Mouse (Mus musculus) liver, embryonic 12.5 days (tissue): ENCODE results near the gene Ncf4. TPM values are rescaled to one million over a fixed set of nuclear protein-coding genes. Genes with fewer than 3 reads are reported as not detected.
A peak's percentile ranks its signal among the peaks of the same experiment; 100 is the strongest.
"Not testable (repeated sequence)": the region's sequence is repeated elsewhere in the genome, so short reads cannot be mapped to it uniquely, and the experiment has no call there.

Experiments
- ATAC-seq: fragments of 200-750 bp; cut with Nextera tagmentation; 2 replicates; pipeline ENCODE4 v1.8.0; 2017; ENCODE audit warnings: moderate number of reproducible peaks, mild to moderate bottlenecking, moderate library complexity
- H3K27ac ChIP-seq: fragments of 300-500 bp; sonication (generic); 2 replicates; pipeline ENCODE4 v1.5.1; 2016; ENCODE audit warnings: mild to moderate bottlenecking
- H3K27me3 ChIP-seq: fragments of 300-500 bp; sonication (generic); replicated peaks from 2 replicates; pipeline ENCODE4 v1.6.1; 2016; ENCODE audit warnings: mild to moderate bottlenecking, moderate library complexity
- H3K36me3 ChIP-seq: fragments of 300-500 bp; sonication (generic); 2 replicates; pipeline ENCODE4 v1.6.1; 2016; ENCODE audit warnings: mild to moderate bottlenecking, moderate library complexity
- H3K4me1 ChIP-seq: fragments of 300-500 bp; sonication (generic); 2 replicates; pipeline ENCODE4 v1.6.1; 2016
- H3K4me2 ChIP-seq: fragments of 300-500 bp; sonication (generic); 2 replicates; pipeline ENCODE4 v1.6.1; 2016; ENCODE audit warnings: mild to moderate bottlenecking, moderate library complexity
- H3K4me3 ChIP-seq: fragments of 300-500 bp; sonication (generic); 2 replicates; pipeline ENCODE4 v1.5.1; 2016; ENCODE audit warnings: mild to moderate bottlenecking, moderate library complexity
- H3K9ac ChIP-seq: fragments of 300-500 bp; sonication (generic); 2 replicates; pipeline ENCODE4 v1.6.1; 2016; ENCODE audit warnings: mild to moderate bottlenecking, moderate library complexity
- H3K9me3 ChIP-seq: fragments of 300-500 bp; sonication (generic); replicated peaks from 2 replicates; pipeline ENCODE4 v1.6.1; 2016; ENCODE audit warnings: mild to moderate bottlenecking, moderate library complexity
- WGBS: fragments of 180-500 bp; shearing (Covaris S2); methylation state at CpG from one replicate; pipeline ENCODE4 v1.1.7; 2016; ENCODE audit not compliant: insufficient replicate concordance; 5-methylcytosine and 5-hydroxymethylcytosine counted together
- polyA plus RNA-seq: library from polyadenylated mRNA; unstranded; fragments of >200 nt; fragmentation: Nextera tagmentation; extraction: Ambion mirVana; gene quantifications from 2 replicates; pipeline ENCODE4 v1.2.1, GENCODE M21; 2016

Gene Ncf4
- polyA plus RNA-seq, 1 experiment from 2014 or later = 31.4 TPM

DNA sequence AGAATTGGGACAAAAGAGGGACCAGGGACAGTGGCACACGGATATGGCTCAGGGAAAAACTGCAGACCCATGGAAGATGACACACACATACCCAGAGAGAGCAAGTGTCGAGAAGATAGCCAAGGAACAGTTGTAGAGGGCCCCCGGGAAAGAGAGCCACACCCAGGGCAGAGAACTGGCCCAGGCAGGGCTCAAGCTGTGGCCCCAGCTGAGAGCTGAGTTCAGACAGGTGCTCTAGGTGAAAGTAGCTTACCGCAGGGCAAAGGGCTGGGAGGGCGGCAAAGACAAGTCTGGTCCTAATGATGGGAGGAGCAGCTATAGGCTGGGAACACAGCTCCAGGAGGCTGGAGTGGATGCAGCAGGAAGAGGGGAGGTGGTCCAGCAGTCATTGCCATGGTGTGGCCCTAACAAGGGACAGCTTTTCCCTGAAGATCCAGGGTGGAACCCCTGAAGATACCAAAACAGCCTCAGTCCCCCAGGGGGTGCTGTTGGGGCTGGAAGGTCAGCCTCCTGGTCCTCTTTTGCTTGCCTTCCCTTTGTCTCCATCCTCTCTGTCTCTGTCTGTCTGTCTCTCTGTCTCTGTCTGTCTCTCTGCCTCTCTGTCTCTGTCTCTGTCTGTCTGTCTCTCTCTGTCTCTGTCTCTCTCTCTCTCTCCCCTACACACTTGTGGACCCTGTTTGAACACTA is 9.6 kb upstream of the Ncf4 start:
- Histone ChIP-seq H3K27me3 (peaks cover 10% of the 10 kb centered on the region; the same call in 1 of the 2 replicates), H3K4me2 (no peak overlapping the region; the same call in 1 of the 2 replicates), H3K9ac (no peak overlapping the region), H3K9me3 (no peaks in the 10 kb centered on the region), H3K27ac (no peak overlapping the region), H3K4me1 (peaks cover 16% of the 10 kb centered on the region), H3K36me3 (no peaks in the 10 kb centered on the region), H3K4me3 (no peak overlapping the region)
- 63% methylated on average over 5 of the region's 5 CpGs for WGBS
- no peak for ATAC-seq

DNA sequence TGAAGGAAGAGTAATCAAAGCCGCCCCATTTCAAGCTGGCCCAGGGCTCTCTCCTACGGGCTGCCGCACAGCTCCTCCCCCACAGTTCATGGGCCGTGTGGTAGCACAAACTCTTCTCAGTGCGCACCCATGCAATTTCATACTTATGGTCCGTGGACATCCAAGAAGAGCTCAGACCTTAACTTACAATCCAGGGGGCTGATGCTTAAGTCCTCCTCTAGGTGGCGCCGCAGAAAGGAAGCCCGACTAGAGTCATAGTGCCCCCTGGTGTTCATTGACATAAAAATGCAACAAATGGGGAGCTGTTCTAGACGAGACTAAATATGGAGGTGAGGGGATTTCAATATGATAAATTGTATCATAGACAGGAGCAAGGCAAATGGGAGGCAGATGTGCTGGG is 5.1 kb upstream of the Ncf4 start:
- ATAC-seq = no peak
- Histone ChIP-seq H3K4me1 (peaks cover 7% of the 10 kb centered on the region), H3K36me3 (no peaks in the 10 kb centered on the region), H3K4me3 (no peak overlapping the region), H3K4me2 (no peak overlapping the region), H3K9me3 (no peaks in the 10 kb centered on the region), H3K9ac (no peak overlapping the region), H3K27me3 (peaks cover 16% of the 10 kb centered on the region; the same call in 1 of the 2 replicates), H3K27ac (no peak overlapping the region)
- WGBS = 19% methylated on average over 10 of the region's 10 CpGs

DNA sequence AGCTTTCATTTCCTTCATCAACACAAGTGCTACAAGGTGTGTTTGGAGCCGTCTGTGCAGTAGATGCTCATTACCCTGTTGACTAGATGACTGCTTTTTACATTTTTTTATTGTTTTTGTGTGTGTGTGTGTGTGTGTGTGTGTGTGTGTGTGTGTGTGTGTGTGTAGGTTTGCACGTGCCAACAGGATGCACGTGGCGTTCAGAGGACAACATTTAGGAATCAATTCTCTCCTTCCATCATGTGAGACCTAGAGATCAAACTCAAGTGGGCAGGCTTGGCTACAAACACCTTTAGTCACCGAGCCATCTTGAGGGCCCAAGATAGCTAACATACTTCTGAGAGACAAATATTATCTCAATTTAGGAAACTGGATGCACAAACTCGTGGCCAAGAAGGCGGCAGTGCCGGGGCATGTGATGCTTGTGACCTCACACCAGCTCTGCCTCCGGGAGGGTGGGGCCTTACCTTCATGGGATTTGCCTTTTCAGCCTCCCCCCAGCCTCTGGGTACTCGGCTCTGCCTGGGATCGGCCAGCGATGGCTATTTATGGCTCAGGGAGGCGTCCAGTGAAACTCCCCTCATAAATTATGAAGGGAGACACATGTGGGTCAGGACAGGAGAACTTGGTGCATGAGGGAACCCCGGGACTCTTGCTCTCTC is 4.5 kb upstream of the Ncf4 start:
- Histone ChIP-seq H3K9me3 (no peaks in the 10 kb centered on the region), H3K4me2 (no peak overlapping the region), H3K9ac (no peak overlapping the region), H3K36me3 (no peaks in the 10 kb centered on the region), H3K27ac (no peak overlapping the region), H3K4me1 (peaks cover 1% of the 10 kb centered on the region), H3K27me3 (peaks cover 16% of the 10 kb centered on the region; the same call in 1 of the 2 replicates), H3K4me3 (no peak overlapping the region)
- no peak for ATAC-seq
- 65% methylated on average over 14 of the region's 14 CpGs for WGBS

DNA sequence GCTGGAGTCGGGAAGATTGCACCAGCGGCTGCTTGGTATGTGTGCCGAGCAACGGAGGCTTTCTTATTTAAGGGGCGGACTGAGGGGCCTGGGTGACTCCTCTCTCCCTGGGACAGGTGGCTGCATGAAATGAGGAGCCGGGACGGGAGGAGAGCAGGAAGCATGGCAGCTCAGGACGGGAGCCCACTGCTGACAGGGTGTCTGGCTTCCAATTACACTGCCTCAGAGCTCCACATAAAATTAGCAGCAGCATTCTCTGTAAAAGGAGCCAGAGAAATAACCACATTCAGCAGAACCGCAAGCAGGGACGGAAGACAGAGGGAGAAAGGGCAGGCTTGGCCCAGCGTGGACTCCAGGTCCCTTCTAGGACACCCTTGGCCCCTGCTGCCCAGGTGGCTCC is 3.3 kb upstream of the Ncf4 start:
- no peaks in the 10 kb centered on the region for H3K9me3 ChIP-seq
- H3K27ac ChIP-seq = no peak overlapping the region
- WGBS = 49% methylated on average over 11 of the region's 11 CpGs
- peaks cover 10% of the 10 kb centered on the region; the same call in 1 of the 2 replicates for H3K27me3 ChIP-seq
- H3K4me1 ChIP-seq = no peaks in the 10 kb centered on the region
- no peak for ATAC-seq
- no peak overlapping the region for H3K9ac ChIP-seq
- no peaks in the 10 kb centered on the region for H3K36me3 ChIP-seq
- no peak overlapping the region for H3K4me2 ChIP-seq
- no peak overlapping the region for H3K4me3 ChIP-seq

DNA sequence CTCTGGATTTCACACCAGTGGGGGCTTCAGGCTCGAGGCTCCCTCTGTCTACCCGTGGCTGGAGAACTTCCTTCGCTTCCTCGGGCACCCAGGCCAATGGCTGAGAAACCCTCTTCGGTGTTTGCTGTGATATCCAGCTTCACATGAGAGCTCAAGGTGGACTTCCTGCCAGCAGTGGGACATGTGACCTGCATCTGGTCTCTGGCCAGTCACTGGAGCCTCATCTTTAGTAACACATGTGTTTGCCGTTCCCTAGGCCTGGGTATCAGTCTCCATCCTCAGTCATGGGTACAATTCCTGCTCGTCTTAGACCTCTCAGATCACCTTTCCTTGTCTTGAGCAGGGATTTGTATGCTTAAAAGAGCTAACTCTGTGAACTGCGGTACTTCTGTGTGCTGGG is 1.5 kb upstream of the Ncf4 start:
- no peak for ATAC-seq
- H3K9me3 ChIP-seq = no peaks in the 10 kb centered on the region
- no peak overlapping the region for H3K9ac ChIP-seq
- H3K4me2 ChIP-seq = no peak overlapping the region
- H3K4me3 ChIP-seq = no peak overlapping the region
- no peak overlapping the region for H3K27ac ChIP-seq
- WGBS = 58% methylated on average over 8 of the region's 8 CpGs
- no peaks in the 10 kb centered on the region for H3K4me1 ChIP-seq
- no peaks in the 10 kb centered on the region for H3K36me3 ChIP-seq
- peaks cover 10% of the 10 kb centered on the region; the same call in 1 of the 2 replicates for H3K27me3 ChIP-seq

DNA sequence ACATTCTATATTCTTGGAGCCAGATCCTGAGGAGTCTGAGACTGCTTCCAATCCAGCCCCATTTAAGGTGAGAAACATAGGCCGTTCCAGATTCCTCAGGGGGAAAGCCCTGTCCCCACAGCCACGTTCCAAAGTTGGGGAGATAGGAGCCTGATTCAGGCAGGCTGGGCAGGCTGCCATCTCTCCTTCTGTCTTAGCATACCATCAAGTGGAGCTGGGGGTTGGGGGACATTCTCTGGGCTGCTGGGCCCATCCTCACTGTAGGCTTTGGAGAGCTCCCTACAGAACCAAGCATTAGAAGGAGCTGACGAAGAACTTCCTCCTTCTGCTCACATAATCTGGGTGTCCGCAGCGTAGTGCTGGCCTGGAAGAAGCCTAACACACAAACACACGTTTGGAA is 827 bp upstream of the Ncf4 start:
- ATAC-seq = no peak
- H3K27ac ChIP-seq = no peak overlapping the region
- H3K4me2 ChIP-seq = no peak overlapping the region

DNA sequence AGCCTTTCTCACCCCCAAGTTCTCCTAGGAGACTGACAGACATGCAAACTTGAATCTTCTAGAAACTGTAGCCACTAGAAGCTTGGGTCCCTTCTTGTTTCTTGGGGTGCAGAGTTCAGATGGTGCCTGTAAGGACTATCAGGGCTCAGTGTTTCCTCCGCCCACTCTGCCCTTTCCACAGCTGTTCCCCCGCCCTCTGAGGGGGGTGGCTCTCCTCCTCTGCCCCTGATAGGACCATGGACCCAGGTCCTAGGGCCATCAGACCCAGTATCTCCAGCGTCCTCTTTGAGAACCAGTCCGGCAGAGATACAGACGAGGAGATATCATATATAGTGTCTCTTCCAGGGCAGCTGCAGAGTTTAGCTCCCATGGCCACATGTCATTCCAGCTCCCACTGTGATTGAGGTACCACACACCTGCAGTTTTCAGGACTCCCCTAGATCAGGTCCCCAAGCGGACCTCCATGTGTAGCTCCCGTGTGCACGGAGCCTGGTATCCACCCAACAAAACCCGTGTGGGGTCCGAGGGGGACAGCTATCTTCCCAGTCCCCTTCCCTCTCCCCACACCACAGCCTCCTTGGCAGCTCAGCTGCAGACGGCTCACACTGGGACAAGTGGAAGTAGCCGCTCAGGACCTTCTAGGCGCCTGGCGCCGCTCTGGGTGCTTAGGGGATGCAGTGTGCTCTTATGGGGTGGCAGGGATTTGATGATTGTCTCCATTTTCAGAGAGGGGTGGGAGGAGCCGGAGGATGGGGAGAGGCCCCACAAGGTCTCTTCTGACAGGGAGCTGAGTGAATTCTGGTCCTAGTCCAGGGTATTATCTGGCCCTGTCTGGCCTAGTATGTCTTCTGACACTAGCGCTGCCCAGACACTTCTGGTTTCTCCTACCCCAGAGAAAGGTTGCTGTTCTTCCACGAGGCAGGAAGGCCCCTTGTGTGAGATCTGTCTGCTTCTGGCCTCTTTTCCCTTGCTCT is 1.8 kb downstream of the Ncf4 start:
- Histone ChIP-seq H3K9me3 (no peaks in the 10 kb centered on the region), H3K27ac (no peak overlapping the region), H3K27me3 (peaks cover 1% of the 10 kb centered on the region; the same call in 1 of the 2 replicates), H3K4me1 (no peaks in the 10 kb centered on the region), H3K4me3 (no peak overlapping the region), H3K4me2 (no peak overlapping the region), H3K36me3 (no peaks in the 10 kb centered on the region), H3K9ac (no peak overlapping the region)
- WGBS = 59% methylated on average over 18 of the region's 18 CpGs
- ATAC-seq = no peak

More for the DNA sequence above, 827 bp upstream of the Ncf4 start:
- H3K4me3 ChIP-seq = no peak overlapping the region
- no peaks in the 10 kb centered on the region for H3K9me3 ChIP-seq
- 44% methylated on average over 6 of the region's 6 CpGs for WGBS
- peaks cover 7% of the 10 kb centered on the region; the same call in 1 of the 2 replicates for H3K27me3 ChIP-seq
- H3K4me1 ChIP-seq = no peaks in the 10 kb centered on the region
- H3K9ac ChIP-seq = no peak overlapping the region
- H3K36me3 ChIP-seq = no peaks in the 10 kb centered on the region

DNA sequence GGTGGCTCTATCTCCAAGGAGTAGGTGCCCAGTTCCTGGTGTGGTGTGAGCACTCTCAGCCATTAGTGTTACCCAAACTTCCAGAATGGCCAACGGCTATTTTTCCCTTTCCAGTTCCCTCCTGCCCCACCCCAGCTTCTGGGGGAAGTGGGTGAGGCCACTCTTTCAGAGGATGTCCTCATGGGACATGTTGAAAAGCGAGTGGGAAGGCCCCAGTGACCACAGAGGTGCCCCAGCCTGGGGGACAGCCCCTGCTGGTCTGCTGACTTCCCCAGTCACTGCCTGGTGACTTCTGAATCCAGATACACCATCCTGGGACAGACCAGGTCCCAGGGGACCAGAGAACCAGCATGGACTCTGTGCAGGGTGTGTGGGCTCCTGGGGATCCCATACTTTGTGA is 3.1 kb downstream of the Ncf4 start:
- ATAC-seq = no peak
- Histone ChIP-seq H3K9ac (no peak overlapping the region), H3K4me3 (no peak overlapping the region), H3K4me1 (no peaks in the 10 kb centered on the region), H3K27ac (no peak overlapping the region), H3K27me3 (peaks cover under 1% of the 10 kb centered on the region; the same call in 1 of the 2 replicates), H3K9me3 (no peaks in the 10 kb centered on the region), H3K4me2 (no peak overlapping the region), H3K36me3 (no peaks in the 10 kb centered on the region)
- 31% methylated on average over 2 of the region's 2 CpGs for WGBS

DNA sequence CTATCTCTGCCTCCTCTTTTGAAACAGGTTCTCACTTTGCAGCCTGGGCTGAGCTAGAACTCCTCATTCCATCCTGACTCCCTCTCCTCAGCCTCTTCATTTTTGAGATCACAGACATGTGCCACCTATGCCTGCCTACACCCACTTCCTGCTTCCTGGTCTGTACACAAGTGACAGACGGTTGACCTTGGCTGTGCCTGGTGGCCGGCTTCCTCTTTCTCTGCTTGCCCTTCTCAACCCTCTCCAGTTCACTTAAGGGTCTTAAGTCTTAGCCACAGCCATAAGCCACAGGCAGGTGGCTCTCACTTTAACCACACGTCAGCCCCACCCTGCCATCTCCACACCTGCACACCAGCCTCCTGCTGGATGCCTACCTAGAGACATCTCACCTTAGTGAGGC is 3.8 kb downstream of the Ncf4 start:
- Histone ChIP-seq H3K4me2 (0 out of 2 replicates have a peak overlapping the region, but pooled peaks have one; percentile 0), H3K27ac (no peak overlapping the region), H3K36me3 (no peaks in the 10 kb centered on the region), H3K9me3 (no peaks in the 10 kb centered on the region), H3K9ac (no peak overlapping the region), H3K27me3 (peaks cover 4% of the 10 kb centered on the region; the same call in 1 of the 2 replicates), H3K4me1 (no peaks in the 10 kb centered on the region), H3K4me3 (no peak overlapping the region)
- WGBS = 22% methylated on average over 3 of the region's 3 CpGs
- no peak for ATAC-seq

DNA sequence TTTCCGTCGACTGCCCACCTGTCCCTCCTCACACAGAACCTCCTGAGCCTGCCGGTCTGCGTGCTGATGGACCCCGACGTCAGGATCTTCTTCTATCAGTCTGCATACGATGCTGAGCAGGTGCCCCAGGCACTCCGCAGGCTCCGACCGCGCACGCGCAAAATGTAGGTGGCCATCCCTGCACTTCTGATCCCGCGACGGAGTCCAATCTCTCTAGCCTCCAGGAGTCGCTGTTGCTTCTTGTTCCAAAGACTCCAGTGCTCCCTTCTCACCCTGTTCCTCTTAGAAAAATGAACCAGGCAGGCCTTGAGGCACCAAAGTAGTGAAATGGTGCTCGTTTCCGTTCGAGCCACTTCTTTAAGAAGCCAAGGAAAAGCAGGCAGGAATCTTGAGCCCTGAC is 10.2 kb downstream of the Ncf4 start:
- H3K27ac ChIP-seq = no peak overlapping the region
- no peaks in the 10 kb centered on the region for H3K9me3 ChIP-seq
- peaks cover 20% of the 10 kb centered on the region for H3K4me1 ChIP-seq
- peaks cover 14% of the 10 kb centered on the region for H3K27me3 ChIP-seq
- no peak overlapping the region for H3K4me2 ChIP-seq
- WGBS = 24% methylated on average over 20 of the region's 20 CpGs
- no peaks in the 10 kb centered on the region for H3K36me3 ChIP-seq
- no peak overlapping the region for H3K4me3 ChIP-seq
- no peak overlapping the region for H3K9ac ChIP-seq
- no peak for ATAC-seq

DNA sequence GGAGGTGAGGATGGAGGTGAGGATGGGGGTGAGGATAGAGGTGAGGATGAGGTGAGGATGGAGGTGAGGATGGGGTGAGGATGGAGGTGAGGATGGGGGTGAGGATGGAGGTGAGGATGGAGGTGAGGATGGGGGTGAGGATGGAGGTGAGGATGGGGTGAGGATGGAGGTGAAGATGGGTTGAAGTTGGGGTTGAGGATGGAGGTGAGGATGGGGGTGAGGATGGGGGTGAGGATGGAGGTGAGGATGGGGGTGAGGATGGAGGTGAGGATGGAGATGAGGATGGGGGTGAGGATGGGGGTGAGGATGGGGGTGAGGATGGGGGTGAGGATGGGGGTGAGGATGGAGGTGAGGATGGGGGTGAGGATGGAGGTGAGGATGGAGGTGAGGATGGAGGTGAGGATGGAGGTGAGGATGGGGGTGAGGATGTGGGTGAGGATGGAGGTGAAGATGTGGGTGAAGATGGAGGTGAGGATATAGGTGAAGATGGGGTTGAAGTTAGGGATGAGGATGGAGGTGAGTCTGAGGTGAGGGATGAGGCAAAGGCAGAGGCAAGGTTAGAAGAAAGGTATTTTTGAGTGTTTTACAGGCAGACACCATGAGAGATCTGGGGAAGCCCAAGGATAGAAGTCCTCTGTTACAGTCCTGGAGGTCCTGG is 12.1 kb downstream of the Ncf4 start:
- 0 out of 2 replicates have a peak overlapping the region, but pooled peaks have one; percentile 6 for H3K9ac ChIP-seq
- peaks cover 14% of the 10 kb centered on the region for H3K27me3 ChIP-seq
- ATAC-seq, H3K4me3 ChIP-seq, H3K27ac ChIP-seq, H3K9me3 ChIP-seq, H3K36me3 ChIP-seq, H3K4me2 ChIP-seq: not testable (repeated sequence)
- peaks cover 39% of the 10 kb centered on the region for H3K4me1 ChIP-seq
